Mouse (Mus musculus): ENCODE data around the gene Sbk1.
"Not testable (repeated sequence)": the region's sequence is repeated elsewhere in the genome, so short reads cannot be mapped to it uniquely, and the experiment has no call there.

Gene Sbk1

DNA sequence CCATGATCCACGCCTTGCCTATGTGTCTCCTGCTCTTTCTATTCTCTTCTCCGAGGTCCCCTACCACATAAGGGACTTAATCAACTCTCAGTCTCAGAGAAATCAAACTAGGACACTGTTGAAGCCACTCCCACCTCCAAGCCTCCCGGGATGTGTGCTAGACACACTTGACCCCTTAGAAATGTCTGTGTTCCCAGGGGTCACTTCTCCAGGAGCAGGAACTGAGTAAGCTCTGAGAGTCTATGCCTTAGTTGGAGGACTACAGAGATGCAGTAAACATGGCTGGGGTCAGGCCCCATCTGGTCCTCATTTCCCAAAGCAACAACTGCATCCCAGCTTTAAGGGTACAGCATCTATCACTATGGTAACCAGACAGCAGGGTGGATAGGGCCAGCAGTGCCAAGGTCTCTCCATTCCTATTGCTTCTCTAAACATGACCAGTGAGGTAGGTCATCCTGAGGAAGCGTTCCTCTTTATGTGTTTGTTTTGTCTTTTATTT, 6.0 kb upstream of the Sbk1 start:
- no peak for DNase-seq

DNA sequence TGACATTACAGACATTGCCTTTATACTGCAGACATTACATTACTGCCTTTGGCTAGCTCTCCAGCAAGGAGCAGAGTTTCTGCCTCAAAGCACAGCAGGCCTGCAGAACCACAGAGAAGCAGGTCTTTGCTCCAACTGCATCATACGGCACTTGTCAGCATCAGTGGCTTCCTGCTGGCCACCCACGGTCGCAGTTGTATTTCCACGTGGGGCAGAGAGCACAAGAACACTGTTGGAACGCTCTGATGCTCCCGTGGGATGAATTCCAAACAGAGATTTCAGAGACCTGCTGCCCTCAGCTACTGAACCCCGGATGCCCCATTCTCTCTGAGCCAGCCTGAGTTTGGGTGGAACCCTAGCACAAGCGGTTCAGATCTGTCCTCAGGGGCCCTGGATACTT, 4.8 kb upstream of the Sbk1 start:
- no peak for DNase-seq

DNA sequence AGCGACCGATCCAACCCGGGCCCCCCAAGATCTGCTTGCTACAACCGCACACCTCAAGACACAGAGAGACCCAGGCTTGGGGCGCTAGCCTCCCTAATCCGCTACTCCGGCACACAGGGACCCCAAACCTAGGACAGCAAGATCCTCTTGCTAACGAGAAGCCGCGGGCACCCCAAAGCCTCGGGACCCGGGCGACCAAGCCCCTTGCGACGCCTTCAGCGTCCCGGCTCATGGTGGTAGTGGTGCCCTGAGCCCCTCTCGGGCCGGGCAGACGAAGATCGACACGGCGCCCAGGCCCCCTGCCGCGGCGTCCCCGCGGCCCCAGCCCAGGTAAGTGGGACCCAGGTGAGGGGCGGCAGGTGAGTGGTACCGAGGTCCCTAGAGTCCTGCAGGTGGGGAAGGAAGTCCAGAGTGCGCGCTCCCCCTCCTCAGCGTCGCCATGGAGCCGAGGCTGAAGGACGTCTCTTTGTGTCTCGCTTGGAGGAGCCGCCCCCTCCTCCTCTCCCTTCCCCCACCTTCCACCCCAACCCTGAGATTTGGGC, 422 bp downstream of the Sbk1 start:
- DNase-seq = no peak

DNA sequence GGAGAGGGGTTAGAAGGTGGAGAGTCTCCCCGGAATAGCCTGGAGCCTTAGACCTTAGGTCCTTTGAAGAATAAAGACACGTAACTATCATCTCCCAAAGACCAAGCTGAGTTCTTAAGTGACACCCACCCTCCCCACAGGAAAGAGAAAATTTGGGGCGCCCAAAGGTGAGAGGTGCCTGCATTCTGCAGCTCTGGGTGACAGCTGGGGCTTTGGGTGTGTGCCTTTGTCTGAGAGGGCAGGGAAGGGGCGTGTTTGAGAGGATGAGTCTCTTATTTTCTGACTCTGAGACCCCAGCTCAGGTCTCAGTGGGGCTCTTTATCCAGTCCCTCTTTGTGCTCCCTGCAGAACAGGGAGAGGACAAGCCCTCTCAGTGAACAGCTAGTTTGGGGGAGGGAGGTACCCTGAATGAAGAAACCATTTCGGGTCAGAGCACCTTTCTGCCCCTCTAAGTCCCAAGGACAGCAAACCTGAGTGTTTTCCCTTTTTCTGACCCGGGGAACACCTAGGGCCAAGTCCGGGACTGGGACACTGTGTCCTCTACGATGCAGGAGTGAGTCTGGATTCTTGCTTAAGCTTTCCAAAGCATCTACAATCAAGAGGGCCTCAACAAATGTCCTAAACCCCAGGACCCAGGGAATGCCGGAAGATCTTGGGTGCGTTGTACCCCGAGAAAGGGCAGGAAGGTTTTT, 1.1 kb downstream of the Sbk1 start:
- DNase-seq = no peak

DNA sequence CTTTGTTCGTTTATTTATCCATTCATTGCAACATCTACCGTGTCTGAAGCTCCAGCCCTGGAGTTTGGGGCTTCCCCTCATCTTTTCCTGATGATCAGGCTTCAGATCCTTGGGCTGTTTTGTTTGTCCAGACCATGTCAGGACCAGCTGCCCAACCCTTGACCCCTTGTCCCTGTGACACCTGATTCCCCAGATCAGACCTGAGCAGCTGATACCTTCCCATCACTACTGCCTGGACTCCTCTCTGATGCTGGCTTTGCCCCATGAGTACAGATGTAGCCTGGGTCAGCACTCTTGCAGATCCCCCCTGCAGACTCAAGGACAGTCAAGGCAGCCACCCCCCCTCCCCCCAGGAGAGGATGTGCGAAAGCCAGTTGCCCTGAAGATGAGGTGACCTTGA, 1.7 kb downstream of the Sbk1 start:
- DNase-seq = no peak

DNA sequence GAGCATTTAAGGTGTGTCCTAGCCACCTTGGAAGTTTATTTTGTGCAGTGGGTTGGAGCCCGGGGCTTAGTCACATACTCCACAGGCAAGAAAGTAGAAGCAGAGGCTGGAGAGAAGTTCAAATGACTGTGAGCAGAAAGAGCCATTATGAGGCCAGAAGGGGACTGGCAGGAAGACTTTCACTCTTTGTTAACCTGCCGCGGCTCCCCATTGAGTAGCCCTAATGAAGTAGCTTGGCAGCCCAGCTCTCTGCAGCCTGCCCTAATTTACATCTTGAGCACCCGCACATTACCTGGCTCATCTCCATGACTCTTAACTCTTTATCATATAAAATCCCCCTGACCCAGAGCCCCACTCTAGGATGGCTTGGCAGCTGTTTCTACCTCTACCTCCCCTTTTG, 2.2 kb downstream of the Sbk1 start:
- DNase-seq = no peak

DNA sequence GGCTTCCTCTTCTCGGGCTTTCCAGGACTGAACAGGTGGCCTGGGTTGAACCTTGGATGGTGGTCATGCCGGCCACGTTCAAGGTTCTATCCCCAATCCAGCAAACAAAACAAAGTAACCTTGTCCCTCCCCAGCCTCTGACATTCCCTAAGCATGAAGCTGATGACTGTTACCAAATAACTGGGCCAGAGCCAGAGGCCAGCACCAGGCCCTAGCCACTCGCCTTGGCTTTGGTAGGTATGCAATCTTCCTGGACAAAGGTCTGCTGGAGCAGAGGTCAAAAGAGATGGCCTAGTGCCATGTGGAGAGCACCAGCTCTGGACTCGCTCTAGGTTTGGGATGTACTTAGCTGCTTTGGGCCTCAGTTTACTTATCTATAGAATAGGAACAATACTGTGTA, 3.3 kb downstream of the Sbk1 start:
- DNase-seq = no peak

DNA sequence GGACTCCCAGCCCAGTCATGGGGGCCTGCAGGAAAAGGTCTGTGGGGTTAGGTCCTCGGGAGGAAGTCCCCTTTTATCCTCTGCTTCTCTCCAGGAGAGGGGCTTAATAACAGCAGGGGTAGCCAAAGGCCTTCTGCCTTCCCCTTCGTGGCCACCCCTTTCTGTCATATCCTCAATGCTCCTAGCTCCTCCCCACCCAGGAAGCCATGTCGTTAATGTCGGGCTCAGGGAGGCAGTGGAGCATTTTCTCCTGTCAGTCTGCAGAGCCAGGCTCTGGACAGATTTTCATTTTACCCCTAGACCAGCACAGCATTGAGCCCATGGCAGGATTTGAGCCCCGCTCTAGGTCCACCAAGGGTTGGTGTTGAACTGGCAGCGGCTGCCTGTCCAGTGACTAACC, 3.9 kb downstream of the Sbk1 start:
- DNase-seq = peak in 1 of 2 experiments; percentile 36

DNA sequence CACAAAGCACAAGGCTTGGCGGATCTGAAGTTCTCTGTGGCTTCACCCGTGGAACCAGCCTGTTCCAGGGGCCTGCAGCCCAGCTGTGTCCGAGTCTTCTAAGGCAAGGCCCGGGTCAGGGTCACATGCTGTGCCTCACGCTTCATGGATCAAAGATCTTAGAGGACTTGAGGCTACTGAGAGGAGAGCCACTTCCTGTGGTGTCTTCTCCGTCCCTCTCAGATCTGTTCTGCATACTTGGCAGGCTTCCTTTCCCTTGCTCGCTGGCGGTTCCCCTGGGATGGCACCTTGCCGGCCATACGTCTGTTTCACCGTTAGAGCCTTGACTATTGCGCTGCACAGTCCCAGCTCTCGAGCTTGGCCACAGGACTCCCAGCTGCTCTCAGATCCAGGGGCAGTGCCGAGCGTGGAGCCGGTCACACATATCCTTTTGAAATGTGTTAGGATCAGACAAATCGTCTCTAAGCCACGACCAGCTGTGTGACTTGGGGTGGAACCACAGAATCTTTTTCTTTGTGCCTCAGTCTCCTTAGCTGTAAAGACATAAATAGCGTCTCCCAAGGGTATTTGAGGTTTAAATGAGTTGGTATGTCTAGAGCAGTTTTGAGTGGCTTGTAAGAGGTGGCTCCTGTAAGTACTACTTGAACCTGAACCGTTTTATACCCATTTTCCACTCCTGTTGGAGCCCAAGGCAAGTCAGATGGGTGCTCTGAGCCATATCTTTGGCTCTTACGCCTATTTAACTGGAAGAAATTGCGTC, 5.3 kb downstream of the Sbk1 start:
- peak; percentile 57 to 59 for DNase-seq

DNA sequence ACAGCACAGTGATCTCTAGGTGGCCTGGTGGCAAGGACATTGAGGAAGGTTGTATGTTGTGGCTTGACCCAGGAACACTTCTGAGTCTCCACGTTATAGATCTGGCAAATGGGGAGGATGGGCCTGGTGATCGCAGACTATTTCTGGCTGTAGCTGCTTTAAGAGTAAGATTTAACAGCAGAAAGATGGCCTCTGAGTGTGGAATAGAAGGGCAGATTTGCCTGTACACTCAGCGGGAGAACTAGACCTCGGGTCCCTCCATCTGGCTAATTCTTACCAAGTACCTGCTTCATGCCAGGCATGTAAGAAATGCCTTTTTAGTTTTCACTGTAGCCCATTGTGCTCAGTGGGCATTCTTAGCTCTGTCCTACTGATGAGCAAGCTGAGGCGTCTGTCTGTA, 6.4 kb downstream of the Sbk1 start:
- no peak for DNase-seq

DNA sequence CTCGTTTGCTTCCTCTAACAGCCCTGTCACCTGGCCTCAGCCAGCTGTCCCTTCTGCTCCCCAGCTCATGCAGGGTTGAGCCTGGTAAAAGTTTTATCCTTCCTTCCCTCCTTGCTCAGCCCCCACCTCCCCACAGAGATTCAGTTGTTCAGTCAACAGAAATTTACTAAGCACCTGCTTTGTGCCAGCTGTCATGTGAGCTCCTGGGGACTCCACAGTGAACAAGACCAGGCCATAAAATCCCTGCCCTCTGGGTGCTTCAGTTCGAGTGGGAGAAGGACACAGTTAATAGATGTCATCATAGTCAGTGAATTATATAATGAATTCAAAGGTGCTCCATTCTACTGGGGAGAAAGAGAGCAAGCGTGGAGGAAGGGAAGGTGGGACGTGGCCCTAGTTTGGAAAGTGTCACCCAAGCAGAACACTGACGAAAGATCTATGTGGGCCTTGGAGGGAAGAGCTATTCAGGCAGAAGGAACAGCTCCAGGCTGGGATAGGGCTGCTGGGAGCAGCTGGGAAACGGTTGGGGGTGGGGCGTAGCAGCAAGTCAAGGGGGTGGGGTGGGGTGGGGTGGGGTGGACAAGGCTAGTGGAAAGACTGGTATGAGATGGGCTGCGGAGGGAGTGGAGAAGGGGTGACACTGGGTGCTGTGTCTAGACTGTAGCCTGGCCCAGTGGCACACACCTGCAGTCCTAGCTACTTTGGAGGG, 7.5 kb downstream of the Sbk1 start:
- no peak for DNase-seq

DNA sequence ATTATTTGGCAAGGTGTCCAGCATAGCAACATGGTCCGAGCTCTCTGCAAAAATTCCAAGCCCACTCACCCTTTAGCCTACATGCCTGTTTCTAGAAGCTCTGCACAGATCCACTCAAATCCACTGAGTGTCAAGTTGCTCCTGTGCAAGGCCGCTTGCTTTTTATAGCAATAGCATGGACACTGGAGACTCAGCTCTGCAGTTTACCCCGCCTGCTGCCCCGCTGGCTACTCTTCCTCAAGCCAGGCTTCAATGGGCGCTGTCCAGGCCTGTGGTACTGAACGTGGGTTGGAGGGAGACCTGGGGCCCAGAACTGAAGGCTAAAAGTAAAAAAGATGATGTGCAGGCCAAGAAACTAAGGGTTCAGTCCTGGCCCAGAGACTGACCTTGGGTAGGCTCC, 8.3 kb downstream of the Sbk1 start:
- peak; percentile 57 to 60 for DNase-seq

DNA sequence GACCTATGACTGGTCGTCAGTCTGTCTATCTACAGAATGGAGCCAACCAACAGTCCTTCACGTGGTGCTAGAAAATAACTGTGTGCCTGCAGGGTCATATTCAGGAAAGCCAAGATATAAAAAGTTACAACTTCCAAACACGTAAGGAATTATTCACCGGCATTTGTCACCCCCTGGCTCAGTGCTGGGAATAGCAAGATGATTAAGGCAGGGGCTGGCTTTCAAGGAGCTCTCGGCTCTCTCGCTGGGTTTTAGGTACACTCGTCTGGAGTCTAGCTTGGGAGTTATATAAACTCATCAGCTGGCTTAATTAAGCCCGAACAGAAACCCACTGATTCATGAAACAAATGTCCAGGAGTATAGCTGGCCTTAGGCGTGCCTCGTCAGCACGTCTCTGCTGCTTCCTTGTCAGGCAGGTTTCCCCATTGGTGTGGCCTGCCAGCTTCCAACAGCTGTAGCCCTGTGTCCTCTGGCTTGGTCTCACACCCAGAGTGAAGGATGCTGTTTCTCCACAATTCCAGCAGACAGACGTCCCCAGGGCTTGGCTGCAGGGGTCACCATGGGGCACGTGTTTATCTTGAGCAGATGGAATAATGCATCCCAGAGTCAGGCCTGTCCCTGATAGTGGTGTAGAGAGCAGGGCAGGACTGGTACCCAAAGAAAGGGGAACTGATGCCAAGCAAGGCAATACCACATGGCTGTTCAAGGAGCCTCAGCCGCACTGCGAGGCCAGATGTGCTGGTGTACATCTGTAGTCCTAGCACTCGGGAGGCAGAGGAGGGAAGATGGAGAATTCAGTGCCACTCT, 9.7 kb downstream of the Sbk1 start:
- DNase-seq = peak; percentile 47 to 48

DNA sequence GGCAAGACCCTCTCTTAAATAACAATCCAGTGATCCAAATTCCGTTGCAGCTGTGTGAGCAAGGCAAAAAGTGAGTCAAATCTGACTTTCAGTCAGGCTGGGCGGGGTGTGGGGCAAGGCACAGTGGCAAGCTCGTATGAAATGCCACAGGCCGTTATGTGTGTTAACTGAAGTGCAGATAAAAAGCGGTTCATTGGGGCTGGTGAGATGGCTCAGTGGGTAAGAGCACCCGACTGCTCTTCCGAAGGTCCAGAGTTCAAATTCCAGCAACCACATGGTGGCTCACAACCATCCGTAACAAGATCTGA, 10.2 kb downstream of the Sbk1 start:
- DNase-seq = not testable (repeated sequence)

DNA sequence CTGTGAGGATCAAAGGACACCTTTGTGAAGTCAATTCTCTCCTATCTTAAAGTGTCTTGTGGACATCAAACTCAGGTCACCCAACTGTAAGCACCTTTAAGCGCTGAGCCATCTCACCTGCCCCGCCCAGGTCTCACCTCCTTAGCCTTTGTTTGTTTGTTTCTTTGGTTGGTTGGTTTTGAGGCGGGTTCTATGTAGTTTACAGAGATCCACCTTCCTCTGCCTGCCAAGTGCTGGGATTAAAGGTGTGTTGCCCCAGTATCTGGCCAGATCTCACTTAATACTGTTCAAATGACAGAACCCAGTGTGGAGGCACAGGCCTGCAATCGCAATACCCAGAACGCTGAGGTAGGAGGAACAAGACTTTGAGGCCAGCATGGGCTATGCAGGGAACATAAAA, 11.6 kb downstream of the Sbk1 start:
- DNase-seq = no peak

DNA sequence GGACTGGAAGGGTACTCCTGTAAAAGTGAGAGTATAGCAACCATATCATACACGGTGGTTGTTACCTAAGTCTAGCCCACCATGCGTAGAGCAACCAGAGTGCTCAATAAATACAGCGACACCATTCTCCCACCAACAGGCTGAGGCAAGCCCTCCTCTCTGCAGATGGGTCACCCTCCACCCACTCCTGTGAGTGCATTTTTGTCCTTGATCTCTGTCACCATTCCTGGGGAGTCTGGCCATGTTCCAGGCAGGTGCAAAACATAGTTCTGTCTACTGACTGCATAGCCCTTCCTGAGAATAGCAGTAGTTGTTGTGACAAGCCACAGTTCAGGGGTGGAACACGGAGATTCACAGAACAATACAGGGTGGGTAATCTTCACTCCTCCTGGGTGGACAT, 12.0 kb downstream of the Sbk1 start:
- no peak for DNase-seq

DNA sequence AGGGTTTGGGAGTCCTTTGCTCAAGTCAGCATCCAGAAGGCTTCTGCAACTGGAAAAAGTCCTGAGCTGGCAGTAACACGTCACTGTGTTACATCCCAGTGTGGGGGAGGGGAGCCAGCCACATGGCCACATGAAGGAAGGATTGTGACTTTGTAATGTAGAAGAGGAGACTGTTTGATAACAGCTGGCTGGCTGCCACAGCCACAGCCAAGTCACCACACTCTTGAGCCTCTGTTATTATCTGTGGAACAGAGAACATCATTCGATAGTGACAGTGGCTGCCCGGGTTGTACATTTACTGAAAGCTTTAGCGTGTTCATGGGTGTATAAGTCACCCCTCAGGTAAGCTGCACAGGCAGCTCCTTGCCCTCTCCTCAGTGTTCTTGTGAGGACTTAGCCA, 12.4 kb downstream of the Sbk1 start:
- DNase-seq = no peak

DNA sequence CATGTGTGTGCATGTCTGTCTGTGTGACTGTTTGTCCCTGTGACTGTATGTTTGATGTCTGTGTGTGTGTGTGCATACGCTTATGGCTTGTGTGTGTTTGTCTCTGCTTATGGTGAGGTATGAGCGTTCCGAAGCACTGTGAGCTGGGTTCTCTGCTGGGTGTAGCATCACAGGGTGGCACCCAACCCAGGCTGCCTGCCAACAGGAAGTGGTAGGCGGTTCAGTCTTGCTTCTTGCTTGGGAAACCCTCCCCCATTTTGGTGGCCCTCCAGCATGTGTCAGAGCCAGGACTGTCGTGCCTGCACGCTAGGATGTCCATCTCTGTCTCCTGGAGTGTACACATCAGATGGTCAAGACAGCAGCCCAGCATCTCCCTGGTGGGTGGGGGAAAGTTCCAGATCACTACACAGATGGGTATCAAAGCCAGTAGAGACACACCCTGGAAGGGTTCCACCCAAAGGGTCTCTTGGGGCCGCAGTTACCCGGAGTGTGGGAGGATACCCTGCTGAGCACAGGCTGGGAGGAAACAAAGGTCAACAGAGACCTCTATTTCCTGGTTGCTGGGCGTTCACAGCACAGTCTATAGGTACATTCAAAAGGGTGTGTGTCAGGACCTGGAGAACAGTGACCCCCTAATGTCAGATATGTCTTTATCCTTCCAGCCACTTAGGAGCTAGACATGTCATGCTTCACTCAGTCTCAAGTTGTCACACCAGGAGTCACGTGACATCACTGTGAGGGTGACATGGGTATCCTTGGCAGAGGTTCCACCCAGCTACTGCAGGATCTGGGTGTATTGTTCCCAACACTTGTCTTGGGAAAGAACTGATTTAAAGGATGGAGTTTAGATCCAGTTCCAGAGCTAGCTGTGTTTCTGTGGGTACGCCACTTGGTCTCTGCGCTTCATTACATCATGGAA, 13.1 kb downstream of the Sbk1 start:
- DNase-seq = peak; percentile 81 to 84

DNA sequence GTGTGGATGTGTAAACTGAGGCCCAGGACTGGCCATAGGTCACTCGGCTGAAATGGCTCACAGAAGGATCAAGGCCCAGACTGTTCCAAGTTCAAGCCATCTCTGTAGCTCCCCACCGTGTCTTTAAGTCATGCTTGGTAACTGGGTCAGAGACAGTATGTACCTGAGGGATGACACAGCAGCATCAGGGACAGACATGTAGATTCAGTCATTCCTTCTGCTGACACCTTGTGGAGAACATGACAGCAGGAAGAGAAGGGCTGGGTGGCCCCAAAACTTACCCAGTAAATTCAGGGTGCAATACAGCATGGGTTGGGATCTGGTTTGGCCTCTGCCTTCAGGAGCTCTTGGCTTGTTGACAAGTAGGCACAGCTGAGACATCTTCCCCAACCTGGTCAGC, 13.9 kb downstream of the Sbk1 start:
- no peak for DNase-seq

DNA sequence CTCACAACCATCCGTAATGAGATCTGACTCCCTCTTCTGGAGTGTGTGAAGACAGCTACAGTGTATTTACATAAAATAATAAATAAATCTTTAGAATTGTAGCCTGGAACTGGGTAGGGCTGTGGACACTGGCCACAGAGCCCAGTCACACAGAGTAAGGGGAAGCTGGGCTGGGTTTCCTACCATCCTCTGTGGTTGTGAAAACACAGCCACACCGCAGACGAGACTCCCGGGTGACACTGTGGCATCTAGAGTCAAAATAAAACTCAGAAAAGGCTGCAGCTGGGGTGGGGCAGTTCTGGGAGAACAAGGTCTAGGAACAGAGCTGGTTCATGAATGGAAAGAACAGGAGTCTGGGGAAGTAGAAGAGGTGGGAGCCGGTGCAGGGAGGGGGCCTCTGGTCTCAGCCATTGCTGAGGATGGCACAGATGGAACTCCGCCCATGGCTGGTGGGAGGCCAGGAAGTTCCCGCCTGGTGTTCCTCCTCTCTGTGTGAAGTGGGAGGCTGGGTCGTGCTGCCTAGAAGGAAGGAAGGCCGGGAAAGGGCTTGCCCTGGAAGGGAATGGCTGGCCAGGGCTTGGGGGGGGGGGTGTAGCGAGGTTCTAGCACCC, 15.2 kb downstream of the Sbk1 start:
- DNase-seq = no peak

DNA sequence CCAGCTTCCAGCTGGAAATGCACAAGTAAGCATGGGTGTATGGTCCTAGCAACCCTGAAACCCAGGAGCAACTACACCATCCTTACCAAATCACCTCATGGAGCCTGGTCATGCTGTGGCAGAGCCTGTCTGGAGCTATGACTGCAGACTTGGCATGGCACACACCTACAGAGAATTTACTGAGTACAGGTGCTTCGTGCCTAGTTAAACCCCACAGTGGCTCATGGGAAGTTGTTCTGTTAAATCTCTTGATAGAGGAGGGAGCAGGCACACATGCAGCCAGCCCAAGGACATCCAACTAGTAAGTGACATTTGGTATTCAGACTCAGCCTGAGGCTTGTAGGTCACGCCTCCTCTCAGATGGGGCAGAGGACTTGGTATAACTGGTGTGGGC, 15.7 kb downstream of the Sbk1 start:
- DNase-seq = no peak
